Mouse (Mus musculus) cortical plate, adult 2 months (tissue): ENCODE results near the gene Agpat3.

ENCODE experiments used
- CTCF ChIP-seq: fragments of 200-500 bp; IDR thresholded peaks from 2 replicates; pipeline ENCODE4 v1.5.1; 2011; ENCODE audit warnings: mild to moderate bottlenecking, control low read depth, low read length; ENCODE audit not compliant: insufficient read depth; ENCODE audit errors: extremely low read depth
- POLR2A ChIP-seq: fragments of 200-500 bp; IDR thresholded peaks from 2 replicates; pipeline ENCODE4 v1.6.1; 2011; ENCODE audit warnings: mild to moderate bottlenecking, low read length, control low read depth; ENCODE audit not compliant: insufficient read depth; ENCODE audit errors: extremely low read depth

DNA sequence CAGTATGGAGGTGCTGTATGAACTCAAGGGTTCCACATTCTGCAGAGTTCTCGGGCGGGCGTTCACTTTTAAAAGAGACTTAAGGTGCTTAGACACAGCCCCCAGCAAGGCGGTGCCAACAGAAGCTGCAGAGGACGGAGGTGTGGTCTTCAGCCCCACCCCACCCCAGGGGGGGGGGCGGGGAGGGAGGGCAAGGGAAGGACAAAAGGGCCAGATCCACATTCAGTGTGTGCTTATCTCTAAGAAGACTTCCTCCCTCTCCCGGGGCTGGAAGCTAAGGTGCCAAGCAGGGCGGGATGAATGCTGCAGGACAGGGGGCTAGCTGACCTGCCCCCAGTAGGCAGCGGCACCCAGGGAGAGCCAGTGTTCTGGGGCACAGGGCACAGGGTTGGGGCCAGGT, 79.4 kb downstream of the Agpat3 start:
- TF ChIP-seq CTCF, result no peak
- no peak for TF ChIP-seq POLR2A
